Mouse (Mus musculus) kidney, postnatal 0 days (tissue): ENCODE data around the gene Fam71e2. TPM values are rescaled to one million over a fixed set of nuclear protein-coding genes. Genes with fewer than 3 reads are reported as not detected.

Experiments
- ATAC-seq: fragments of 200-750 bp; cut with Nextera tagmentation; replicated peaks from 2 replicates; pipeline ENCODE4 v1.8.0; 2017; ENCODE audit warnings: low read depth, moderate number of reproducible peaks, moderate TSS enrichment, moderate library complexity; ENCODE audit not compliant: low FRiP score
- DNase-seq: peaks from one replicate; pipeline ENCODE4 v3.0.0-alpha.2; 2016; ENCODE audit warnings: low spot score
- H3K27ac ChIP-seq: fragments of 300-500 bp; sonication (generic); 2 replicates; pipeline ENCODE4 v1.5.1; 2014; ENCODE audit warnings: mild to moderate bottlenecking
- H3K27me3 ChIP-seq: fragments of 300-500 bp; sonication (generic); 2 replicates; pipeline ENCODE4 v1.6.1; 2014; ENCODE audit warnings: low read length, mixed read lengths; ENCODE audit not compliant: insufficient read depth
- H3K36me3 ChIP-seq: fragments of 300-500 bp; sonication (generic); 2 replicates; pipeline ENCODE4 v1.6.1; 2014; ENCODE audit warnings: low read length, mixed read lengths; ENCODE audit not compliant: insufficient read depth
- H3K4me1 ChIP-seq: fragments of 300-500 bp; sonication (generic); replicated peaks from 2 replicates; pipeline ENCODE4 v1.6.1; 2014; ENCODE audit warnings: antibody characterized with exemption, low read length, mixed read lengths; ENCODE audit not compliant: insufficient read depth
- H3K4me2 ChIP-seq: fragments of 300-500 bp; sonication (generic); 2 replicates; pipeline ENCODE4 v1.6.1; 2014; ENCODE audit warnings: mild to moderate bottlenecking, low read length, moderate library complexity, mixed read lengths
- H3K4me3 ChIP-seq: fragments of 300-500 bp; sonication (generic); replicated peaks from 2 replicates; pipeline ENCODE4 v1.5.1; 2014; ENCODE audit warnings: low read depth, low read length
- H3K9ac ChIP-seq: fragments of 300-500 bp; sonication (generic); 2 replicates; pipeline ENCODE4 v1.6.1; 2014; ENCODE audit warnings: low read depth, low read length
- H3K9me3 ChIP-seq: fragments of 300-500 bp; sonication (generic); replicated peaks from 2 replicates; pipeline ENCODE4 v1.6.1; 2016; ENCODE audit warnings: low read length, inconsistent platforms, mixed read lengths
- CTCF ChIP-seq: IDR thresholded peaks from 2 replicates; pipeline ENCODE4 v1.5.1; 2016; ENCODE audit warnings: antibody characterized with exemption, low read depth, mild to moderate bottlenecking, moderate library complexity
- WGBS: fragments of 180-500 bp; shearing (Covaris S2); extraction: QIAGEN DNeasy Blood & Tissue Kit; methylation state at CpG from one replicate; pipeline ENCODE4 v1.1.7; 2014; 5-methylcytosine and 5-hydroxymethylcytosine counted together
- polyA plus RNA-seq: library from polyadenylated mRNA; unstranded; fragments of >200 nt; fragmentation: Nextera tagmentation; extraction: Ambion mirVana; gene quantifications from 2 replicates; pipeline ENCODE4 v1.2.1, GENCODE M21; 2015

Fam71e2 gene
- polyA plus RNA-seq, 1 experiment from 2014 or later = not detected

- H3K4me3 ChIP-seq = peak within 1 kb of the TSS; percentile 81
- H3K9ac ChIP-seq = peak within 1 kb of the TSS; percentile 95
- peaks cover 25% of the 10 kb centered on the region for H3K36me3 ChIP-seq
- peak; percentile 88 for ATAC-seq
- TF ChIP-seq CTCF = no peak
- H3K9me3 ChIP-seq = no peaks in the 10 kb centered on the region
- DNase-seq = peak; percentile 99
- H3K4me1 ChIP-seq = peaks cover 8% of the 10 kb centered on the region; the same call in 1 of the 2 replicates
- H3K27ac ChIP-seq = peak within 1 kb of the TSS; percentile 94
- WGBS = under 1% methylated on average over 54 of the region's 54 CpGs
- H3K27me3 ChIP-seq = no peaks in the 10 kb centered on the region
- H3K4me2 ChIP-seq = peak within 1 kb of the TSS; percentile 82
Measured at GRCm38 (mm10) chr7:4792278-4793212, 21.4 kb upstream of the Fam71e2 start, which contains the start of gene Rpl28. Rpl28 (plus strand) TSS chr7:4792874.

GRCm38 (mm10) chr7:4789436-4789935 lies 18.4 kb upstream of the Fam71e2 start, which contains the start of gene Tmem238:
Tmem238 (minus strand) TSS chr7:4789656.
- Histone ChIP-seq H3K27ac (peak within 1 kb of the TSS; percentile 87), H3K4me3 (peak within 1 kb of the TSS; percentile 57), H3K27me3 (no peaks in the 10 kb centered on the region), H3K9ac (peak within 1 kb of the TSS; percentile 81), H3K4me1 (peaks cover 8% of the 10 kb centered on the region; the same call in 1 of the 2 replicates), H3K9me3 (no peaks in the 10 kb centered on the region), H3K36me3 (peaks cover 9% of the 10 kb centered on the region), H3K4me2 (peak within 1 kb of the TSS; percentile 94)
- TF ChIP-seq CTCF = no peak
- 6% methylated on average over 40 of the region's 40 CpGs for WGBS
- peak; percentile 37 for DNase-seq
- ATAC-seq = peak; percentile 43

- Histone ChIP-seq H3K9me3 (no peaks in the 10 kb centered on the region), H3K4me2 (peak overlapping the region; percentile 94), H3K27ac (peak overlapping the region; percentile 87), H3K9ac (peak overlapping the region; percentile 81), H3K4me1 (peaks cover 2% of the 10 kb centered on the region; the same call in 1 of the 2 replicates), H3K27me3 (no peaks in the 10 kb centered on the region), H3K36me3 (peaks cover 2% of the 10 kb centered on the region; the same call in 1 of the 2 replicates), H3K4me3 (peak overlapping the region; percentile 57)
- ATAC-seq (peak; percentile 60), DNase-seq (peak; percentile 74)
- peak; percentile 44; the same call in 1 of the 2 replicates for TF ChIP-seq CTCF
- WGBS = 2% methylated on average over 64 of the region's 64 CpGs
Measured at GRCm38 (mm10) chr7:4788499-4789435, 17.7 kb upstream of the Fam71e2 start.

GRCm38 (mm10) chr7:4783667-4784268 lies 12.7 kb upstream of the Fam71e2 start:
- no peaks in the 10 kb centered on the region for H3K27me3 ChIP-seq
- DNase-seq (no peak), ATAC-seq (no peak)
- no peaks in the 10 kb centered on the region; the same call in 1 of the 2 replicates for H3K4me1 ChIP-seq
- WGBS = 79% methylated on average over 14 of the region's 14 CpGs
- H3K4me3 ChIP-seq = no peak overlapping the region
- no peak overlapping the region for H3K9ac ChIP-seq
- no peak overlapping the region for H3K27ac ChIP-seq
- H3K4me2 ChIP-seq = no peak overlapping the region
- no peak for TF ChIP-seq CTCF
- H3K36me3 ChIP-seq = no peaks in the 10 kb centered on the region
- no peaks in the 10 kb centered on the region for H3K9me3 ChIP-seq

GRCm38 (mm10) chr7:4782759-4783158 lies 11.7 kb upstream of the Fam71e2 start, which contains the start of the genes Il11 and Tmem190:
Il11 (minus strand) TSS chr7:4782859.
Tmem190 (plus strand) TSS chr7:4782937.
- no peak within 1 kb of the TSS for H3K4me3 ChIP-seq
- DNase-seq = no peak
- H3K36me3 ChIP-seq = no peaks in the 10 kb centered on the region
- ATAC-seq = no peak
- 80% methylated on average over 2 of the region's 2 CpGs for WGBS
- H3K4me1 ChIP-seq = no peaks in the 10 kb centered on the region; the same call in 1 of the 2 replicates
- no peak within 1 kb of the TSS for H3K27ac ChIP-seq
- no peak within 1 kb of the TSS for H3K4me2 ChIP-seq
- H3K9me3 ChIP-seq = no peaks in the 10 kb centered on the region
- 0 out of 2 replicates have a peak, but pooled peaks cover 2% of the 10 kb centered on the region for H3K27me3 ChIP-seq
- no peak within 1 kb of the TSS for H3K9ac ChIP-seq
- TF ChIP-seq CTCF = no peak
